Mouse (Mus musculus): ENCODE measurements around the gene Ssh3. TPM values are rescaled to one million over a fixed set of nuclear protein-coding genes. Genes with fewer than 3 reads are reported as not detected.

Ssh3 gene
- total RNA-seq (2021), result 10 to 100 TPM; 41.1 to 65.6 TPM

- intact Hi-C loops (cut with DNase I), result no loop called here
- DNase-seq (ENCODE audit: low spot score in 2 of 2), result peak; percentile 65 to 80
These were observed at the start of gene Ssh3 for GRCm38 (mm10) chr19:4268566-4269361. Gene Ssh3 (minus strand): TSS chr19:4269180.

GRCm38 (mm10) chr19:4317181-4317580 is 48.2 kb upstream of the Ssh3 start:
- DNase-seq (ENCODE audit: low spot score in 2 of 2), result no peak
- intact Hi-C loops (cut with DNase I), result no loop called here

GRCm38 (mm10) chr19:4315223-4315944 is 46.4 kb upstream of the Ssh3 start:
- no peak for DNase-seq (ENCODE audit: low spot score in 2 of 2)
- intact Hi-C loops (cut with DNase I), result no loop called here

GRCm38 (mm10) chr19:4309776-4310185 is 40.8 kb upstream of the Ssh3 start:
- intact Hi-C loops (cut with DNase I), result no loop called here
- no peak for DNase-seq (ENCODE audit: low spot score in 2 of 2)

- intact Hi-C loops (cut with DNase I), result no loop called here
- DNase-seq (ENCODE audit: low spot score in 2 of 2), result no peak
These were observed 40.3 kb upstream of the Ssh3 start for GRCm38 (mm10) chr19:4309302-4309701.

- intact Hi-C loops (cut with DNase I), result loop anchor here (1.0 kb wide), 1 partner anchor 49 kb away; no protein-coding TSS in a partner anchor
- peak; percentile 75 to 82 for DNase-seq (ENCODE audit: low spot score in 2 of 2)
These were observed 37.2 kb upstream of the Ssh3 start, which contains the start of gene Grk2 for GRCm38 (mm10) chr19:4306190-4306577. Gene Grk2 (minus strand): TSS chr19:4306222.

- peak; percentile 47 to 52 for DNase-seq (ENCODE audit: low spot score in 2 of 2)
- intact Hi-C loops (cut with DNase I), result loop anchor here (1.0 to 2.0 kb wide), 2 partner anchors 23 to 48 kb away; partner anchors contain the start of gene Ankrd13d
These were observed 36.7 kb upstream of the Ssh3 start for GRCm38 (mm10) chr19:4305491-4306189.

GRCm38 (mm10) chr19:4304871-4305321 is 35.9 kb upstream of the Ssh3 start:
- DNase-seq (ENCODE audit: low spot score in 2 of 2), result no peak
- intact Hi-C loops (cut with DNase I), result loop anchor here (2.0 kb wide), 1 partner anchor 22 kb away; the partner anchor contains the start of gene Ankrd13d

GRCm38 (mm10) chr19:4304251-4304821 is 35.4 kb upstream of the Ssh3 start:
- intact Hi-C loops (cut with DNase I), result loop anchor here (2.0 kb wide), 1 partner anchor 22 kb away; the partner anchor contains the start of gene Ankrd13d
- DNase-seq (ENCODE audit: low spot score in 2 of 2), result no peak

- no peak for DNase-seq (ENCODE audit: low spot score in 2 of 2)
- intact Hi-C loops (cut with DNase I), result no loop called here
These were observed 34.6 kb upstream of the Ssh3 start for GRCm38 (mm10) chr19:4303640-4303995.

GRCm38 (mm10) chr19:4302936-4303639 is 34.1 kb upstream of the Ssh3 start:
- intact Hi-C loops (cut with DNase I), result no loop called here
- DNase-seq (ENCODE audit: low spot score in 2 of 2), result no peak

- DNase-seq (ENCODE audit: low spot score in 2 of 2), result peak in 1 of 2 experiments; percentile 38
- intact Hi-C loops (cut with DNase I), result no loop called here
These were observed 33.0 kb upstream of the Ssh3 start for GRCm38 (mm10) chr19:4301735-4302651.

GRCm38 (mm10) chr19:4300852-4301734 is 32.1 kb upstream of the Ssh3 start:
- intact Hi-C loops (cut with DNase I), result no loop called here

GRCm38 (mm10) chr19:4300271-4300704 is 31.3 kb upstream of the Ssh3 start:
- DNase-seq (ENCODE audit: low spot score in 2 of 2), result peak in 1 of 2 experiments; percentile 37

More at GRCm38 (mm10) chr19:4300852-4301734, 32.1 kb upstream of the Ssh3 start:
- peak in 1 of 2 experiments; percentile 39 for DNase-seq (ENCODE audit: low spot score in 2 of 2)

GRCm38 (mm10) chr19:4299574-4300270 is 30.7 kb upstream of the Ssh3 start:
- intact Hi-C loops (cut with DNase I), result no loop called here
- no peak for DNase-seq (ENCODE audit: low spot score in 2 of 2)

More at GRCm38 (mm10) chr19:4300271-4300704, 31.3 kb upstream of the Ssh3 start:
- intact Hi-C loops (cut with DNase I), result no loop called here

- no peak for DNase-seq (ENCODE audit: low spot score in 2 of 2)
- intact Hi-C loops (cut with DNase I), result no loop called here
These were observed 30.1 kb upstream of the Ssh3 start for GRCm38 (mm10) chr19:4299126-4299525.
